Mouse (Mus musculus): ENCODE measurements at regions not wholly inside any gene's neighbourhood (a gene's known extent, or its start where the extent isn't known, plus 50 kb on each side); places are given as distances from the start of the nearest gene placed in this dataset.

DNA sequence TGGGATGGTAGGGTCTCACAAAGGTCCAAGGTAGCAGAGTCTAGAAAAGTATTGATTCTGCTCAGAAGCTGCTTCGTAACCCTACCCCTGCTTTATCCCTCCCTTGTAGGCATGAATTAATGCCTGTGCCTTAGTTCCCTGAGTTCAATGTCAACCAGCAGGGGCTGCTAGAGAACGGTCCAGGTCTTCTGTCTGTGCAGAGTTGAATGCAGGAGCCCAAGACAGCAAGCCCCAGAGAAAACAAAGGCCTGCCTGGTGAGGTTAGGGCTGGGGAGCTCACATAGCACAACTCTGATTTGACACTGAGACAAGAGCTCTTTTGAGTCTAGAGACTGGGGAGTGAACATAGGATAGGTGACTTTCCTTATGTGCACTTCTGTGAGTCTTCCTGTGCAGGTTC is 56.6 kb downstream of the Olig3 start:
- DNase-seq = no peak

DNA sequence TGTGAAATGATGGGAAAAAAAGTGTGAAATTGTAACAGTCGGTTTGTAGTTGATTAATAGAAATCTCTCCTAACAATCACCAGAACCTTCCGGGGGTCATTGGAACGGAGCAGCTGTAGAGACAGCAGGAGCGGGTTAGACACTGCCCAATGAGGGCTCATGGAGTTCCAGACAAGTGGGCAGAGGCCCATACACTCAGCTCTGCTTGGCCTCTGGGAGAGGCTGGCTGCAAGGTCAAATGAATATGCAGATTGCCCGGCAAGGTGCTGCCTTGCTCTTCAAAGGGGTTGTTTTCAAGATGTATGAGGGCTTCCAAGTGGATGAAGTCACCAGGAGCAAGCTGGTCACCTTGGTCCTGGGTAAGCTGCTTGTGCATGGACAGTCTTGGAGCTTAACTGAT is 57.6 kb downstream of the Olig3 start:
- no peak for DNase-seq

DNA sequence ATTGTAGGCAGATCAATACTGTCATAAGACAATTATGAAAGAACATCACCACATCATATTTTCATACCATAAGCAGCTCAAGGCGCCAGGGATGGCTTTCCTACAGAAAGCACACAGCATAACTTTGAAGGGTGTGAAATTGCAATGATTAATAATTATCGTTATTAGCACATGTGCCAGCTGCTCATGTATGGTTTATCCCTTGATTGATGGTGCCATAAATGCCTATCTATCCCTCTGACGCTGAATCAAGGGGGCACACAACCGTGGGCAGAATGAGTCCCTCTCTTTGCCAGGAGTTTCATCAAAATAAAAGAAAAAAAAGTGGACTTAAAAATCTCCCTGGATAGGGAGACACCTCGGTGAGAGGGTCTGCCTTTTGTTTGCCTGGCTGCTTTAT is 58.5 kb downstream of the Olig3 start:
- no peak for DNase-seq

DNA sequence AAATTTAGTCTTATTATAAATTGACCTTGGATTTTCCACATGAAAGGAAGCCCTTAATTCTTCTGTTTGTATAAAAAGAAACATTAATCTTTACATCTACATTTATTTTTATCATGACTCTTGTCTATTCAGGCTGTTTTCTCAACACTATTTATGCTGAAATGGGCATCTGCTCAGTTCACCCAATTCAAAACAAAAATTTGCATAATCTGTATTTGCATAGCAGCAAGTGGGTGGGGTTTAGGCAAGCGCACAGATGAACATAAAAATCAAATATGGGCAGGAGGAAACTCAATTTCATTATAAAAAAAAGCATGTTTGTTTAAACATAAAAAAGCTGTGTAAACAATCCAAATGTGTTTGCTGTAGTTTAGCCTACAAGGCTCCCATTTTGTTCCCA is 67.7 kb downstream of the Olig3 start:
- DNase-seq = no peak

DNA sequence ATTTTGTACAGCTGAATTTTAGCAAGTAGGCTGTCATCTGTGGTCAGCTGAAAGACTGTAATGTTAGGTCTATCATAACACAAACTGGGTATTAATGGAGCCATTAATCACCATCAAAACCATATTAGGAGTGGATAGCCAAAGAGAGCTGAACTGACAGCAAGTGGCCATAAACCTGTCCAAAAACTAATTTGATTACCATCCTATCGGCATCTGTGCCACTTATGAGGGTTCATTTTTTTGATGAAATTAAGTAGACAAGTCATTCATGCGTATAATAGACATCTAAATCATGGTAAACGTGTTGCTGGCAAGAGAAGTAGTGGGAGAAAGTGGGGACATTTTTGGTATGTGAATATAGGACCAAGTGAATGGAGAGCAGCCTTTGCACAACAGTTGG is 68.6 kb downstream of the Olig3 start:
- no peak for DNase-seq

DNA sequence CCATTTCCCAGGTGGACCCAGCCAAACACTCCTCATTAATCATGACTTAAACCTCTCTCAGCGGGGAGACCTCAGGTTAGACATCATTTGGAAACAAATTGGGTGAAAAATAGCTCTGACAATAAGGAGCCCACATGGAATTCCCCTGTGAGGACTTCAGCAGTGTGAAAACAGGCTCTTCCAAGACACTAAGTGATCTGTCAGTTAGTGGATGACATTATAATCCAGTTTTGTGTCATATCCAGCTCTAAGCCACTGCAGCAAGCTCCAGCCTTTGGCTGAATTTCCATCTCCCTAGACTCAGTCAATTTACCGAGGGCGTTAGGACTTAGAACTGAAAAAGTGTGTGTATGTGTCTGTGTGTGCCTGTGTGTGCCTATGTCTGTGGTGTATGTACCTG is 70.5 kb downstream of the Olig3 start:
- no peak for DNase-seq

DNA sequence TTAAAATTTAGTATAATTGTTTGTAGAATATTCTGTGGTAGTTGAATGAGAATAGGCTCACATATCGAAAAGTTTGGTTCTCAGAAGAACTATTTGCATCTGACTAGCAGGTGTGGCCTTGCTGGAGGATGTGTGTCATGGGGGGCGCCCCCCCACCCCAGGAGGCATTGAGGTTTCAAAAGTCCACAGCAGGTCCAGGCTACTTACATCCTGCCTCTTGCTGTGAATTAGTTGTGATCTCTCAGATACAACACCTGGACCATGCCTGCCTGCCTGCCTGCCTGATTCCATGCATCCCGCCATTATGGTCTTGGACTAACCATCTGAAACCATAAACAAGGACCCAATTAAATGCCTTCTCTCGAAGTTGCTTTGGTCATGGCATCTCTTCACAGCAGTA is 76.2 kb downstream of the Olig3 start:
- no peak for DNase-seq

DNA sequence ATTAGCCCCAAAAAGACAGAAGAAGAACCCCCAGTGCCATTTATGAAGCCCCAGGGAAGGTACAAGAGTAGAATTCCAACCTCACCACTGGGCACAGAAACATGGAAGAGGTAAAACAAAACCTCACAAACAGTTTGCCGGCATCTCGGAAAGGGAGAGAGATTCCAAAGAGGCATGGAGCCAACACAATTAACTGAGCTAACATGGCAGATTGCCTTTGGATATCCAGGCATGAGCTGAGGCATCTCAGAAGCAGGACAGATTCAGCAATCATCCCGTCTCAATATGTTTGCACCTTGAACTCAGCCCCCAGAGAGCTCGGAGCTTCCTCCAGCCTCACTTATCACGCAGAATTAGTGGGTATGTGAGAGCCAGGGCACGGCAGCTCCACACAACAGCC is 78.3 kb downstream of the Olig3 start:
- no peak for DNase-seq

DNA sequence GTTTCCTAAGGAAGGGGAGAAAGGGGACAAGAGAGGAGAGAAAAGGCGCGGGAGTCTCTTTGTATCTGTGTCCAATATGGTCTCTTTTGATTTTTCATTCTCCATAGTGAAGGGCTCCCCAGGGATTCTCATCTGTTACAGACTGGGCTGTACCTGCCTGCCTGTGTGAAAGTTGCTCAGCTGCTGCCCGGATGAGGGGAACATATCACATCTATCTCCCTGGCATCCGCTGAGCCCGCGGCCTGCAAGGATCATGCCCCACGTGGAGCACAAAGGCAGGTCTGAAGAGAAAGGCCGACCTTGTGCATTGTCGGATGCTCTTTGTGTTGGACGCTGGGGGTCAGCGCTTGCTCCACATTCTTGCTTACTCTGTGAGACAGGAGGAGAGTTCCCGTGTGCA is 85.5 kb downstream of the Olig3 start:
- DNase-seq = no peak

DNA sequence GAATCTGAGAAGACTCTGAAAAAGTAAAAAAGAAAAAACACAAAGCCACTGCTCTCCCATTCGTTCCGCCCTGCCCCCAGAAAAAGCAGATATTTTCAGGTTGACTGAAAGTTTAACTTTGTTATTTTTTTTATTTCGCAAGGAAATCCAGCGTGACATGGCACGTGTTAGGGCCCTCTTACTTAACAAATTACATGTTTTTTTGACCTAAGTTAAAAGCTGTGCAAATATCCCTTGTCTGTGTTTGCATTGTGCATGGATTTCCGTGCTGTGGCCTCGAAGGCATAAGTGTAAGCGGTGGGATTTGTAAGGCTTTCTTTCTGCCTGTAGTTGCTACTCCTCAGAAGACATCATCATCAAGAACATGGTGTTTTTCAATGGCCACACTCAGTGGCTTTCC is 87.2 kb downstream of the Olig3 start:
- DNase-seq = no peak

DNA sequence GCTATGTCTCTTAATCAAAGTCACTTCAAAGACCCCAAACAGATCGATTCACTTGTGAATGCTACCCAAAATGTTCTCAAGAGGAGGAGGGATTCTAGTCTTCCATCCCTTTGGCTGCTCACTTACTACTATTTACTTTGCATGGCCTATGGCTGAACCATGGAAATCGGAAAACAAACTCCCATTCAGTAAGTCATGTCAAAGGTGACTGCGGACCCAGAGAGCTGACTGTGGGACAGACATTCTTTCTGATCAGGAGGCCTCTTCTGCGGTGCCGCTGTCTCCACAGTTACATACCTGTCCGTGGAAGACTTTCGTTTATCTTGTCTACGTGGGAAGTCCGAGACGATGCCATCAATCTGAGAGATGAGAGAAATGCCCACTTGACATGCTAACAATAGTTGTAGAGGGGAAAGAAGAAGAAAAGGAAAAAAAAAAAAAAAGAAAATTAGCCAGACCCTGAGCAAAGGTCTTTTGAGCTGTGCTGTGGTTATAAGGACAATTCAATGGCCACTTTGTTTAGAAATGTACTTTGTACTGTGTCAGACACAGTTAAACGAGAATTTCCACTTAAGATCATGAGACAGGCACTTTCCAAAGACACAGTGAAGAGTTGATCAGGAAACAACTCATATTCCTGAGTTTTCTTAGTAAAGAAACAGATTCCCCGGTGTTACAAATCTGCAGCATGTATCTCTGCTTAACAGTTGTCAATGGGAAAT is 92.7 kb downstream of the Olig3 start:
- DNase-seq = no peak

DNA sequence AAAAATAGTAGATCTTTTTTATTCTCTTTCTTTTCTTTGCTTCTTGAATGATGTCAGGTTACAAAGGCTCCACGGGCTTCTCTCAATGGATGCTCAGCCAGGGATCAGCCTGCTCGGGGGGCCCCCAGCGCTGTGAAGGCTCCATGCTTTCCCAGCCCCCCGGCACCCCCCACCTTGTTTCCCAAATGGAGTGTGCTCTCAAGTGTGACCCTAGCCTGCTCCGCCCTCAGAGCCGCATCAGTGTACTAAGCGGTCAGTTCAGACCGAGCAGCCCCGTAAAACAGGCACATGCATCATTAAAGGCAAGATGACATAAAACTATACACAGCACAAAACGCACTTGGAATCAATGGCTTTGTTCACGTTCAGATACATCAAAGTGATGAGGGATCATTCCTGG is 102.7 kb downstream of the Olig3 start:
- no peak for DNase-seq

DNA sequence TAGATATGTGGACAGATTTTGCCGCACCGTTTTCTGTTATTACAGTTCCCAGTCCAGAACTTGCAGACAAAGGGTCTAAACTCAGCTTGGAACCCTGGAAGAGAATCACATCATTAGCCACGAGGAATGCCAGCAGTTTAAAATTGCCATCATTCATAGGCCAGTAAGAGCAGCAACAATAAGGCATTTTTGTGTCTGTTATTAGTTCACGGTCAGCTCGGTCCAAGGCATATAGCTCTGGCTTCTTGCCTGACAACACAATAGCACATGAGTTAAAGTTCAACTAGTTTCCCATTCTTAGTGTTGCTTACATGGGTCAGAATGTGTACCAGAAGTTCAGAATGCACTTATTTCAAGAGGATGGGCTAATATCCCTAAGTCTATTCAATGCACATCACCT is 103.4 kb downstream of the Olig3 start:
- DNase-seq = no peak

DNA sequence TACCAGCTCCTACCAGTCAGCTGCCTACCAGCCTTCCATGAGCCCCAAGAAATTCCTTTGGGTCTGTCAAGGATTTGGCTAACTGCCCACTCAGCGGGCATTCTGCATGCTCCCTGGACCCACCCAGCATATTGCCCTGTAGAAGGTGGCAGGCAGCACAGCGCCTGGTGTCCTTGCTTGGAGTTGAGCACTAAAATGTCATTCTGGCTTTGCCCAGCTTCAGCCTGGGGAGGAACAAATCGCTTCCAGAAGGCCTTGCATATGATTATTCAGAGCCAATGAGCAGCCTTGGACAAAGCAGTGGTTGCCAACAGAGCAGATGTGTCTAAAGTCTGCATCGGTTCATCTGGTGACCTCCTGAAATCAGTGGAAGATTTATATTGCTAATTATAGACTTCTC is 103.8 kb downstream of the Olig3 start:
- DNase-seq = no peak

DNA sequence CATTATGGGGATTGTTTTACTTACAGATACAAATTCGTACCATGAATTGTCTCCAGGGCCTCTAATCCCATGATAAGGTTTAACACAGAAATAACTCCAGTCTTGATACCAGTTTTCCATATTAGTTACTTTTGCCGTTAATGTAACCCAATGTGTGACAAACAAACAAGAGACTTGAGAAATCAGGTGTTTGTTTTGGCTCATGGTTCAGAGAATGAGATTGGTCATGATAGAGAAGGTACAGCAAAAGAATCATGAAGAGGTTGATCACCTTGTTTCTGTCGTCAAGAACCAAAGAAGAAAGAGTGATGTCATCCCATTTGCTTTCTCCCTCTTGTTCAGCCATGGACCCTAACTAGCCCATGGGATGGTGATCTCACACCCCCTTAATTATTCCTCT is 107.5 kb downstream of the Olig3 start:
- no peak for DNase-seq

DNA sequence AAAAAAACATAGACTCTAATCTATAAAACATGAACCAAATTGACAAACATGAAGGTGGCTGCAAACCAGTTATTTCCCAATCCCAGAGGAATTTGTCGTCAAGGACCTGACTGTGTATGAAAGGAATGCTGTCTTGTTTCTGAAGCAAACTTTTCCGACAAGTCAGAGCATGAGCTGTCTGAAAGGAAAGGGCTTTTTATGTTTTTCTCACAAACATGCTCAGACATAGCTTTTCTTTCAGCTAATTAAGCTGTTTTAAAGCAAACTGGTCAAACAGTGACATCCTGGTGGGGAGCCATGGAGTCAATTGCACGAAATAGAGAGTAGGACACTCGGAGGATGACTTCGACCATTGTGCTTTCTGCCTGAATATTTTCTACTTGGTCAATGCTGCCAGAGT is 108.2 kb downstream of the Olig3 start:
- DNase-seq = no peak

DNA sequence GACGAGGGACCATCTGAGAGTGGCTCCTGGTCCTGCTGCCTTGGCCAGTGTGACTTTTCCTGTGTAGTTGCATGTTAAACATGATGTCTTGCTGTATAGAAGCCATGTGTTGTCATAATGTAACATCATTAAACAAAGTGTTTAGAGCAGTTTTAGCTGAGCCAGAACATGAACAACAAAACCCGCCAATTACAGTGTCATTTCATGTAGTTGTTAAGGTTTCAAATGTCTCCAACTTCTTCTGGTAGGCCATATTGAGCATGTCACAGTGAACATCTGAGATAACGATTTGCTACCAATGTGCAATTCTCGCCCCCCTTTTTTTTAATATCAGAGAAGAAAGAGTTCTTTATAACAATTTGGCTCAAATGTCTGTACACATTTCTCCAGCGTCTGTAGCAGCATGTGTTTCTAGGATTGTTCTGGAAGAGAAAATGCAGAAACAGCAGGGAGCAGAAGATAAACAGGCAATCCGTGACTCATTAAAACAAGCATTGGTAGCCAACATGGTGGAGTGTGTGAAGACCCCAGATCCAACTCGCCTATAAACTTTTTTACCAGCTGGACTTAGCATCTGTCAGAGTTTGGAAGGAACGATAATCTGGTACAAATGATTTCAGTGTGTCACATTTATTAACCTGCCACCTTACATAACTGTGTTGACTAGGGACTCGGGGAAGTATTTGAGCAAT is 115.2 kb downstream of the Olig3 start:
- DNase-seq = peak; percentile 25

DNA sequence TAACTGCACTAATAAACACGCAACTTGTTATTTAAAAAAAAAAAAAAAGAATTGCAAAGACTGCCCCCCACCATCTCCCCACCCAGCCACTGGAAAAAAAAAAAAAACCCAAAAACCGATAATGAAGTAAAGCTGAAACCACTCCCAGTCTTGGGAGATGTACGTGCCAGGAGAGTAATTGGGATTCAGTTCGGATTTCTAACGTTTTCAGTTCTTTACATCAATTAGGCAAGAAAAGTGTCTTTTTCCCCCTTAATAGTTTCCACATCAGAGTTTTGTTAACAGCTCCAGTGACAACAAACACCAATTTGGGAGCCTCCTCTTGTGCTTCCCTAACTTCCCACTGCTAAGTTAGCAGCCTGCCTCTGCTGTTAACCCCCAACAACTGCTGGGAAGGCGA is 115.7 kb downstream of the Olig3 start:
- DNase-seq = peak in 1 of 2 experiments; percentile 17

DNA sequence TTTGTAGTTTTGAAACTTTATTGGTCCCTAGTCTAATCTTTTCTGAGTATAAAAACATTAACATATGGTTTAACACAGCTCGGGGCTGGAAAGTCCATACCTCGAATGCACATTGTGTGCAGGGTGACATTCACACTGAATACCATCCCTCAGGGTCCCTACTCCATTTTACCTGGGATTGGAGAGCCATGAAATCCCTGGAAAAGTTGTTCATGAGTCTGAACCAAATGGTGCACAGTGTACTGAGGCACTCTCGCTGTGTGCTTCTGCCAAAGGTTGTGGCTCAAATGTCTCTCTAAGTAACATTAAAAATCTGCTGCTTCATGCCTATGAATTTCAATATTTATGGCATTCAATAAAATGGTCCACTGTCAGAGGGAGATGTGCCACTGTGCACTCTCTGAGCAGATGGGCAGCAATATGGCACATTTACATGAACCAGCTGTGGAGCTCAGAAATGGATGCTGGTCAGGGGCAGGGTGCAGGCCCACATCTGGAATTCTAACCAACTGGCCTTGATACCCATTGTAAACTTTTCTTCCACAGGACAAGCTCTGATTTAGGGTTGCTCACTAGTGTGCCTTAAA is 116.7 kb downstream of the Olig3 start:
- peak in 1 of 2 experiments; percentile 9 for DNase-seq

DNA sequence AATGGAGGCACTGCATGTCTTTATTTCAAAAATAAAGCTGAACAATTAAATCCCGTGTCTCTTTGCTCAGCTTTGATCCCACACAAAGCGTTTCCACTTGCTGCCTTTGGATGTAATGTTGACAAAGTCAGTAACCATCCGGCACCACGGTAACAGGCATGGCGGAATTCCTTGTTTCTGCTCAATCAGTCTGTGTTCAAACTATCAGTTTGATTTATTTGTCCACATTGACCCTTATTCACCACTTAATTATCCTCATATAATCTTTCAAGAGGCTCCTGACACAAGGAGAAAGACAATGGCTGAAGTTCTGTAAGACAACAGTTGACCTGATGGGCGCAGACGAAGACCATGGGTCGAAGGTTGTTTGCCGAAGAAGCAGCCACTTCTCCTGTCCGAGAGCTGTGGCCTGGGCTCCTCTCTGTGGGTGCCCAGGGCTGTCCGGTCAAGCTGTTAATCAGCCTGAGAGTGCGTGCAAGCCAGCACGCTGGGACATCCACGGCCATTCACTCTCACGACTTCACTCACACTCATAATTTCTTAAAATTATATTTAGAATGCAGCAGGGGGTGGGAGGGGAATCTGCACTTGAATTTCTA is 106.1 kb upstream of the Ifngr1 start:
- DNase-seq = no peak

DNA sequence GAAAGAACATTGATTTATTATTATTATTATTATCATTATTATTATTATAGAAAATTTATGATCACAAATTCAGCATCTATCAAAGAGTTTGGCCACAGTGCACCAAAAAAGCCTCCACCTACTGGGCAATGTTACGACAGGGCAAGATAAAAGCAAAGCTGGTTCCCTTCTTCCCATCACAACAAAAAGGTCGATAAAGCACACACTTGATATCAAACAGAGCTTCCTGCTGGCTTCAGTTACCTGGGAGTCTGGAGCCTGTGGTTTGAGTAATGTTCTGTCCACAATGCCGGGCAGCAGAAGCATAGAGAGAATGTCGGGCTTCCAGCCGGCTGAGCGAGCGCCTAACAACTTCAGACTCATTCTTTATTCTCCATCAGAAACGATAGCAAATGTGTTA is 101.2 kb upstream of the Ifngr1 start:
- no peak for DNase-seq

DNA sequence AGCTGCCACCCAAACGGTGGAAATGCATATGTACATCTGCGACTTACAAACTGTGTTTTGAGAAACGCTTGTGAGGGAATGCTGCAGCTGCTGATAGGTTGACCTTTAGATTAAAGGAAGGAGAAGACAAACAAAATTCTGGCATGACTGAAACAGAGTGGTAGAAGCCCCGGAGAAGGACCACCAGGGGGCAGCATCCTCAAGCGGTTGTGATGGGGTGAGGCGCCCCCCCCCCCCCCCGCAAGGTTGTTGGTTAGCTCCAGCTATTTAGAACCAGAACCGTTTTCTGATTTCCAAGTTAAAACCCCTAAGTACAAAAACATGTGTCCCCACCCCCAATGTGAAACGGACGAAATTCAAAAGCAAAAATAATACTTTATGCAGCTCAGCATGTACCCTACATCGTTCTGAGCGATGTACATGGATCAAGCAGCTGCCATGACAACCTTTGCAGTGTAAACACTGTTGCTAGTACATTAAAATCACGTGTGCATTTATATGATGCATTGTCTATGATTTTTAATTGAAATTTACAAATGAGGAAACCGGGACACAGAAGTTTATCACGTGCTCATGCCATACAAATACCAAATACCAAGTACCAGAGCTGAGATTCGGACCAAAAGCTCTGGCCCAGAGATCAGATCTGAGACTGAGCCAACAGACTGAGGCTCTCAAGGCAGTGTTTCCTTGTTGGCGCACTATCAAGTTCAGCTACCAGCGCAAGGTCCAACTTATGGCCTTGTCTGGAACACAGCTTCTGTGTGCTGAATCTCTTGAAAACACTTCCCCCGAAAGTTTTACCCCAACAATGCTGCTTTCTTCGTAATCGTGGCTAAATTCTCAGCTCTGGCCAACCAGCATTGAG is 100.0 kb upstream of the Ifngr1 start:
- peak; percentile 76 to 90 for DNase-seq

All from heart, adult 18-20 months (tissue).